Mouse (Mus musculus) v-Abl transformed pro-B cells (cell line): ENCODE data around the gene Tdgf1.

Experiments used
- in situ Hi-C, 2 experiments: fragments of 400-800 bp; cut with MboI; formaldehyde crosslinking; loops; one replicate each; pipeline ENCODE4 v1.15.1; 2025; ENCODE audit not compliant: unreplicated experiment in 2 of 2

Tdgf1 gene

GRCm38 (mm10) chr9:110954681-110955445 is 8.9 kb upstream of the Tdgf1 start:
- in situ Hi-C loops = no loop called here

GRCm38 (mm10) chr9:110953550-110954461 is 7.8 kb upstream of the Tdgf1 start:
- in situ Hi-C loops = no loop called here

- in situ Hi-C loops = no loop called here
These were observed 7.1 kb upstream of the Tdgf1 start for GRCm38 (mm10) chr9:110952931-110953549.

DNA sequence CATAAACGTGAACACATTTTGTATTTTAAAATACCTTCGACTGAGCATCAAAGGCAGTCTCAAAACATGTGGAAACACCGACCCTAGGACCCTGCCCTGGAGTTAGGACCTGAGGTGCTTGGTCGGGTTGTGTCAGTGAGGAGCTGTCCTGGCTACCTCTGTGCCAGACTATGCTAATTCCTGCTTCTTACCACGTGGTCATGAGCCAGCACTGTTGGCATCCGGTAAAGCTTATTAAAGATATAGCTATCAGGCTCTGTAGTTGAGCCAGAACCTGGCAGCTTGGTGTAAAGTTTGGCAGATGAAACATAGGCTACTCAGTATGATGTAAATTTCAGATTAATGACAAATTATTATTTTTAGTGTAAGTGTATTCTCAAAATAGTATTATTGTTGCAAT is 6.4 kb upstream of the Tdgf1 start:
- in situ Hi-C loops = no loop called here

GRCm38 (mm10) chr9:110951866-110952265 is 5.9 kb upstream of the Tdgf1 start:
- in situ Hi-C loops = no loop called here

GRCm38 (mm10) chr9:110951397-110951796 is 5.4 kb upstream of the Tdgf1 start, which contains the start of gene Lrrc2:
Gene Lrrc2 (plus strand): TSS chr9:110951545.
- in situ Hi-C loops = no loop called here

DNA sequence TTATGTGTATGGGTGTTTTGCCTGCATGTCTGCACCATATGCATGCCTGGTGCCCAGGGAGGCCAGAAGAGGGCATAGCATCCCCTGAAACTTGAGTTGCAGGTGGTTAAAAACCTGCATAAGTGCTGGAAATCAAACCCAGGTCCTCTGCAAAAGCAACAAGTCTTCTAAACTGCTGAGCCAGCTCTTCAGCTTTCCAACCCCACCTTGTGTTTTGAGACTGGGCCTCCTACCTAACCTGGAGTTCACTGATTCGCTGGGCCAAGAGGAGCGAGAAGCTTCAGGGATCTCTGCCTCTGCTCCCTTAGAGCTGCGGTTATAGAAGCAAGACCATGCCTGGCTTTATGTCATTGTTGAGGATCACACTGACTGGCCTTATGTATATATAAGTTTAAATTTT is 4.2 kb upstream of the Tdgf1 start:
- in situ Hi-C loops = no loop called here

DNA sequence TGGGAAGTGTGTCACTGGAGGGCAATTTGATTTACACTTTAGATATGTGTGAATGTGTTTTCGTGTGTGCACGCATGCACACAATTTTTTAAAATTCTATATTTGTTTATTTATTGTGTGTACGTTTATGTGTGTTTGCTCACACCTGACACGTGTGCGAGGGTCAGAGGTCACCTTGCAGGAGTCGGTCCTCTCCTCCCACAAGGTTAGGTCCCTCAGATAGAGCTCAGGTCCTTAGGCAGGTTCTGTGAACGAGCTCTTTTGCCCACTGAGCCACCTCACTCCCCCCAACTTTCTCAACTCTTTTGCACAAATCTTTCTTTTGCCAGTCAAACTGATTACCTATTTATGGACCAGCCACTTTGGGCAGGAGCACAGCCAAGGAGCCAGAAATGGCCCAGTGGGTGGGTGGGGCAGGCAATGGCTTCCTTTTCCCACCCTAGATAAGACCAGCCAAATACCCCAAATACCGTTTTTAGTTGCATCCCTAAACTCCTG is 2.9 kb upstream of the Tdgf1 start:
- in situ Hi-C loops = no loop called here

GRCm38 (mm10) chr9:110947900-110948299 is 1.9 kb upstream of the Tdgf1 start:
- in situ Hi-C loops = no loop called here

DNA sequence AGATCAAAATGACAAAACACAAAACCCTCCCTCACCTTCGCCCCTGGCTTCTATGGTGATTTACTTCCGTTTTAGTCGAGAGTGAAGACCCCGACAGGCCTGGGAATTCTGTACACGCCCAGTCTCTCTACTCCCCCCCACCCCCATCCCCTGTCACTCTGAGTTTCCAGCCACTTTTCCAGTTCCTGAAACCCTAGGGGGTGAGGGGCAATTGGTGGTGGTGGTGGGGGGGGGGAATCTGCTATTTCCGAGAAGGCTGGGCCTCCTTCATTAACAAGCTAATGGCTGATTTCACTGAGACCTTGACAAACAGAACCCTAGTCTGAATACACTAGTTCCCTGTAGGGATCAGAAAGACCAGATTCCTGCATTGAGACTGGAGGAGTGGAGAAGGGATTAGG is 1.3 kb upstream of the Tdgf1 start:
- in situ Hi-C loops = no loop called here

DNA sequence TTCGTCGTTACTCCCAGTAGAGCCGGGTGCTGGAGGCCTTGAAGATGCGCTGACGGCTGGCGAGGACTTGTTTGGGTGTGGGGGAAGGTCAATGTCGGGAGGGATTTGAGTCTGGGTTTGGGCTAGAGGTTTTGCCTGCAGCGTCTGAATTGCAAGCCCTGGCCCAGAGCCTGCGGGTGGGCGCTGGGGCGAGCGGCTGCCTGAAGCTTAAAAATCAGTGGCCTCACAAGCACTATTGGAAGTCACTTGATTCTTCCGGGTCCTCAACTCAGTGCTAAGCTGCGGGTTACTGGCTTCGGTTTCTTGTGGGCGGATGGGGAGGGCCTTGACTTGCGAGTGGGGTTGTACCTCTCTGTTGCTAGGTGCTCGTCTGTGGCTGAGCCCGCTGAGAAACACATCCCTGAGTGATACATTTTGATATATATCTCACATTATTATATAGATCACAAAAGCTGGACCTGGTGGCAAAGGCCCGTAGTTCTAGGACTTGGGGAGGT is 638 bp upstream of the Tdgf1 start:
- in situ Hi-C loops = no loop called here

DNA sequence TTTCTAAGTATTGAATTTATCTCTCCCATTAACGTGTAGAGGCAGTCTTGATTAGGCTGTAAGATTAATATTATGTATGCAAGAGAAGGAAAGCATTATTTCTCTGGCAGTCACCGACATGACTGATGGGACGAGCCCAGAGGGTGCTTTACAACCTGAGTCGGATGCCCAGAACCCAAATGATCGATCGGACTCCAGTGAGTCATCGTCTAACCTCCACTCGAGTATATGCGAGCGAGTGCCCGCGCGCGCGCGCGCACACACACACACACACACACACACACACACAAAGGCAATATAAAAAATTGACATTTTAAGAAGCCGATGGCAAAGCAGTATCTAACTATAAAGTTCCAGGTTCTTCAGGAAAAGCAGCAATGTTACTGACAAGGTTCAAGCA is 615 bp downstream of the Tdgf1 start:
- in situ Hi-C loops = no loop called here

DNA sequence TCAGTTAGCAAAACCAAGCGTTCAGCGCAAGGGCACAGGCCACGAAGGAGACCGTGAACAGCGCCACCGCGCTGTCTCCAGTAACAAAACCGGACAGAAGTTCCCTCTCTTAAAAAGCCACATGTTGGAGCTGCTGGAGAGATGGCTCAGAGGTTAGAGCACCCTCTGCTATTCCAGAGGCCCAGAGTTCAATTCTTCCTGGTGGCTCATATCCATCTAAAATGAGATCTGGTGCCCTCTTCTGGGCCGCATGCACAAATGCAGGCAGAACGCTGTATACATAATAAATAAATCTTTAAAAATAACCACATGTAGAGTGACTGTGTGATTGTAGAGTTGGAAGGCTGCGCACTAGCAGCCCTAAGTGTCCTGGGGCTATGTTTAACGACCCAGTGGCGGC is 1.7 kb downstream of the Tdgf1 start:
- in situ Hi-C loops = no loop called here

DNA sequence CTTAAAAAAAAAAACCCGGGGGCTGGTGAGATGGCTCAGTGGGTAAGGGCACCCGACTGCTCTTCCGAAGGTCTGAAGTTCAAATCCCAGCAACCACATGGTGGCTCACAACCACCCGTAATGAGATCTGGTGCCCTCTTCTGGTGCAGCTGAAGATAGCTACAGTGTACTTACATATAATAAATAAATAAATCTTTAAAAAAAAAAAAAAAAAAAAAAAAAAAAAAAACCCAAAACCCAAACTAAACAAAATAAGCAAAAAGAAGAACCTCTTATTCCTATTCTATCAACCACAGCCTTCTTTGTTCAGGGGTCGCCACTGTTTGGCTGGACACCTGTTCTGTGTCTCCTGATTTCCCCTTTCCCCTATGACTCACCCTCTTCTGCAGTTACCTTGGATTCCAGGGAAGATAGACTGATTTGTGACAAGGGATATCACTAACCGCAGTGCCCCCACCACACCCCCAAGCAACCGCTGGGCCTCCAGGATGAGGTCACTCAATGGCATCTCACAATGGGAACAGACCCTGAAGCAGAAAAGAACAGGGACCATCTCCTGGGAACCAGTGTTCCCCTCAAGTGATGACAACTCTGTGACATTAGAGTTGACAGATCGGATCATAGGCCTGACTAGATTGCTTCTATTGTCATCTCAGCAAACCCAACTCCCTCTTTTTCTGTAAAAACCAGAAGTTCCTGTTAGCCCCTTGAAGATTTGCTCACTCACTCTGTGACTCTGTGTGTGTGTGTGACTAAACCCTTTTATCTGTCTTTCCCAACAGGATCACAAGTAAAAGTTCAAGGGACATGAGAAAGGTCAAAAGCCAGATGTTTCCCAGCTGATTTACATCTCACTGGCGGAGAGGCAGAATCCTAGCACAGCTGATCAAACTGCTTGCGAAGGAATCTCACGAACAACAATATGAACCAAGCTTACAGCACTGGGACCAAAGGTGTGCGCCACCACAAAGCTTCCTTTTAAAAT is 8.2 kb downstream of the Tdgf1 start:
- in situ Hi-C loops = no loop called here

DNA sequence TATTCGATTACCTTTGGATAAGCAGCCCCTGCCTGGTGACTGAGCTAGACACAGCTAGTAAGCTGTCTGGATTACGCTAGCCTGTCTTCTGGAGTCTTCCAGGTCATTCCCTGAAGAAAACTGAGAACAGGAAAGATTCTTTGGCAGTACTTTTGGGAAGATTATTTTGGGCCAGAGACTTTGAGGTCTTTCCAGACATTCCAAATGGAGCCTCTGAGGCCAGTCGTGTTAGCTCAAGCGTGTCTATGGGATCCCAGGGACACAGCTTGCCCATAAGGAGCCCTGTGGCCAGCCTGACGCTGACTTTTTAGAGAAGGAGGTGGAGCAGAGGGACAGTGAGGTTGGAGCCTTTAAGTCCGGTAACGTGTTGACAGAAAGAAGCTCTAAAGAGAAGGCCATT is 10.0 kb downstream of the Tdgf1 start:
- in situ Hi-C loops = no loop called here

GRCm38 (mm10) chr9:110933850-110934437 is 12.0 kb downstream of the Tdgf1 start:
- in situ Hi-C loops = no loop called here

DNA sequence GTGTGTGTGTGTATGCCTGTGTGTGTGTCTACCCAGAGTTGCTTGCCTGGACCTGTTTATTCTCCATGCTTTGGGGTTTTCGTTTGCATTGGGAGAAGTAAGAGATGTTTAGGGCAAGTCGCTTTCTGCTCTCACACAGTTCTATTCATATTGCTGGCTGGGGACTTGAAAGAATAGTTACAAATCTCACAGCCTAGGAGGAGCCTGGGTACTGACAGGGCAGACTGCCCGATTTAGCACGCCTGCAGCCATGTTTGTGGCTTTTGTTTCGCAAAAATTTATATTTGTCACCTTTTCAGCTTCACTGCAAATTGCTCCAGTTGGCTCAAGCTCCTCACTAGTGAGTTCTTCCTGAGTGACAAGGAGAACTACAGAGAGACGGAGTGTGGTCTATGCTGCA is 14.4 kb downstream of the Tdgf1 start:
- in situ Hi-C loops = no loop called here

- in situ Hi-C loops = loop anchor here in 1 of 2 experiments (10.0 kb wide), 1 partner anchor 152 kb away; no protein-coding TSS in a partner anchor
These were observed 23.2 kb downstream of the Tdgf1 start for GRCm38 (mm10) chr9:110922759-110923158.
